Mouse (Mus musculus) megakaryocyte, embryonic 14.5 days (primary cell): ENCODE data around the gene Frmd5.

Experiments
- FLI1 ChIP-seq: IDR thresholded peaks from 2 replicates; pipeline ENCODE4 v1.6.1; 2012; ENCODE audit warnings: low read length, inconsistent platforms, mixed read lengths
- GATA1 ChIP-seq: IDR thresholded peaks from 3 replicates; pipeline ENCODE4 v1.6.1; 2012; ENCODE audit warnings: mixed read lengths, low read length, inconsistent platforms, borderline replicate concordance

DNA sequence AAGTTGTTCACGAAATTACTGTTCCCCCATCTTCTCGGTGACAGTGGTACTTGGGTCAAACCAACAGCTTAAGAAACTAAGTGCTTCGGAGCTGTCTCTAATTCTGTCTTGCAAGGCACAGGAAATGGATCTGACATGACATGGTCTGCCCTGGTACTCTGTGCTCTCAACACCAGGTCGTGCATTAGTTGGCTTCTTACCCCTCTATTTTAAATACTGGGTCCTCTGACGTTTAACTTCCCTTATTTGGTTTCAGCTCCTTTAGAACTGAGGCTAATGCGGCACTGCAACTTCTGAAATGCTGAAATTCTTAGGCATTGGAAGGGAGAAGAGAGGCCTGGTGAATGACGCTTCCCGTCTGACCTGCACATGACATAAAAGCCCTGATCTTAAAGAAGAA, 48.6 kb downstream of the Frmd5 start:
- TF ChIP-seq GATA1 (no peak), FLI1 (no peak)
